Mouse (Mus musculus) megakaryocyte progenitor cell, adult 5-6 weeks (primary cell): ENCODE results near the gene Xdh. TPM values are rescaled to one million over a fixed set of nuclear protein-coding genes. Genes with fewer than 3 reads are reported as not detected.

ENCODE experiments used
- total RNA-seq, 2 experiments: library from RNA; stranded (forward) in 1 of 2; stranded (reverse) in 1 of 2; fragments of 157-497, 149-512 nt in 1 of 2; fragments of 200-1000 nt in 1 of 2; gene quantifications; 2 replicates each; pipeline versions ENCODE4 v1.2.3 to v1.2.4; 2015 to 2017

The Xdh gene
- total RNA-seq, 2 experiments from 2014 or later: 23.1 to 24.5 TPM

Other genes with a start within 250 kb of the Xdh start
- 0.20 TPM in 1 of 2 replicates, not detected in the other for gene Galnt14, start 239.7 kb downstream of the Xdh start, total RNA-seq (2015)
- gene Galnt14, start 239.7 kb downstream of the Xdh start, total RNA-seq (2017): not detected in 2 replicates
- gene Ehd3, start 146.1 kb downstream of the Xdh start, total RNA-seq (2015): 0.27 and 0.39 TPM in 2 replicates
- gene Ehd3, start 146.1 kb downstream of the Xdh start, total RNA-seq (2017): 0.37 and 0.51 TPM in 2 replicates
- not detected in 2 replicates for gene Srd5a2, start 97.7 kb upstream of the Xdh start, total RNA-seq (2015)
- not detected in 2 replicates for gene Srd5a2, start 97.7 kb upstream of the Xdh start, total RNA-seq (2017)